Mouse (Mus musculus) brain, embryonic 14.5 days (tissue): ENCODE measurements around the gene Blmh. TPM values are rescaled to one million over a fixed set of nuclear protein-coding genes. Genes with fewer than 3 reads are reported as not detected.
A peak's percentile ranks its signal among the peaks of the same experiment; 100 is the strongest.

Source experiments
- DNase-seq: peaks from one replicate; pipeline ENCODE4 v3.0.0-alpha.2; 2011; ENCODE audit warnings: low read depth
- CTCF ChIP-seq: fragments of 200-500 bp; IDR thresholded peaks from 2 replicates; pipeline ENCODE4 v1.5.1; 2012; ENCODE audit warnings: inconsistent platforms, mild to moderate bottlenecking, moderate library complexity, borderline replicate concordance; ENCODE audit not compliant: insufficient read depth, insufficient read length; ENCODE audit errors: extremely low read depth
- POLR2A ChIP-seq: fragments of 200-500 bp; IDR thresholded peaks from 2 replicates; pipeline ENCODE4 v1.6.1; 2012; ENCODE audit warnings: mild to moderate bottlenecking, inconsistent platforms, borderline replicate concordance; ENCODE audit not compliant: poor library complexity, insufficient read depth, insufficient read length, severe bottlenecking; ENCODE audit errors: extremely low read depth
- polyA plus RNA-seq: library from polyadenylated mRNA; depleted of rRNA; stranded (reverse); fragments of >200 nt; gene quantifications from 2 replicates; pipeline ENCODE4 v1.2.3, GENCODE M21; 2012; rRNA removed

Blmh gene
- 42.6 and 64.5 TPM in 2 replicates for polyA plus RNA-seq

DNA sequence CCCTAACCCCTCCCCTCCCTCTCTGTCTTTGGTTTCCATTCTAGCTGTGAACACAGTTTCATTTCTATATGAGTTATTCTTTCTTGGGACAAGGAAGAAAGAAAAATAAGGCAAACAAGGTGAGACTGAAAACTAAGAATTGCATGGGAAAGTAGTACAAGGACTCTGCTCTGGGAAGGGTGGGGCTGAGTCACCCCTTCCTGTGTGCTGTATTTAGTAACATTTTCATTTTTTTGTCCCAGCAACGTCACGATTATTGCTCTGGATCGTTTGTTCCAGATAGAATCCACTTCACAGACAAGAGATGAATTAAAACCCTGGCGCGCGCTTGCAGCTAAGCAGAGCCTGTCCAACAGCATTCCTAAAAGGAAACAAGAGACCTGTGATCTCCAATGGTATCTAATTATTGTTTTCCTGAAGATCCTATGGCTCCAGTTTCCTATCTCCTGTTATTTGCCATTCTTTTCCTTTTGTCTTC is at the start of gene Blmh:
Blmh (plus strand) TSS at position 51 of the 478 bp plus-strand sequence.
- DNase-seq = no peak
- TF ChIP-seq POLR2A (no peak), CTCF (no peak)

DNA sequence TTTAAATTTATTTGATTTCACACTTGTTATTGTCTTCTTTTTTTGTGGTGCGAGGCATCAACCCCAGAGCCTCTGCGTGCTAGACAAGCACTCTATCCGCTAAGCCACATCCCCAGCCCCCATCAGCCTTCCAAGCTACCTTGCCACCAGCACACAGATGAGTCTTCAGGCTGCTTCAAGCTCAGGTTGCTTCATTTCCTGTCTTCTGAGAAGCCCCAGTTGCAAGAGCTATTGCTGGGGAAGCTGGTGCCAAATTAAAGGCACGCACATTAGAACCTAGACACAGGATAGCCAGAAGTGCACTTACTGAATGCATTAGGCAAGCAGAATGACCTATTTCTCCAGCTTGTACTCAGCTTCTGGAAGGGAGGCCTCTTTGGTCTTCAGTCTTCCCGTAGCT is 44.8 kb upstream of the Blmh start:
- TF ChIP-seq POLR2A = no peak
- TF ChIP-seq CTCF = no peak
- no peak for DNase-seq

DNA sequence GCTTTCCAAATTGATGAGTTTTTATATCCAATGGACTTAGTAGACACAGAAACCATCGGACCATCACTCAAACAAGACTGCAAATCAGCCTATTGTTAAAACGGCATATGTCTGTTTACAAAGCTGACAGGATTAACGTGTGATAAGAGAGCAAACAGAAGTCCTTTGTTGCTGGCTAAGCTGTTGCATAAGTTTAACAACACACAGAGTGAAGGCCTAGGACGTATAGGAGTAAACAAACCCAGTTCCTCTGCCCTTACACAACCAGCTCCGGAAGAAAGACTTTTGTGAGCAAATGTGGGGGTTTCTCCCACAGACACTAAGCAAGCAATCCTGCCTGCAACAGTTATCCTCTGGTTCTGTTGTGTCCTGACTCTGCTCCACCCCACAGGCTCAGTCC is 40.2 kb upstream of the Blmh start:
- no peak for DNase-seq
- TF ChIP-seq POLR2A = no peak

DNA sequence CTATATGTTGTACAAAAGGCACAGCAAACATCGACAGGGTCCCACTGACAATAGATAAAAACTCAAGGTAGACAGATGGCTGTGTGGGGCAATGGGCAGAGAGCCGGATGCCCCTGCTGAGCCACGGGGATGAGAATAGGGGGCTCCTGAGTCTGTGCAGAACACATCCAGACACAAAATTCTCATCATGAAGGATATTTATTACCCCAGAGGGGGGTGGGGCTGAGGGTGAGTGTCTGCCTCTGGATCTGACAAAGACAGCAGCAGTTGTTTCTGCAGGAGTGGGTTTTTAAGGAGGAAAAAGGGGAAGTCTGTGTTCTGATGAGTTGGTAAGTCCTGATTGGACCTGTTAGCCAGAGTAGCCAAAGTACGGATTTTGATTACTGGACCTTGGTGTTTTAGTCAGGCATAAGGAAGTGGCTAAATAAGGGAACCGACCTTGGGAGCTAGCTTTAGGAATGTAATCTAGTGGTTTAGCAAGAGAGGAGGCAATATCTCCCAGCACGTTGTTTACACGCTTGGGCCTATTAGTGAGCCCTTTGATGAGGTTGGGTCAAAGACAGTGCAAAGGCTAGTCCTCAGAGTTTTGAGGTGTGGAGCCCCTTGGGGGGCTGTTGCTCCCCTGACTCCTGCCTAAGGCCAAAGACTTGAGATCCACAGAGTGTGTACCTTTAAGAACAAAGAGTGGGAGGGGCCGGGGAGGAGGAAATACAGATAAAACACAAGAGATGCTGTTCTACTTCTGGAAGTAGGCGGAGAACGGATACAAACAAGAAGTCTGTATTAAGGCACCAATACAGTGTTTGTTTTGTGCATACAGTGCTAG is 35.1 kb upstream of the Blmh start:
- DNase-seq = no peak
- TF ChIP-seq CTCF = no peak
- TF ChIP-seq POLR2A = no peak

DNA sequence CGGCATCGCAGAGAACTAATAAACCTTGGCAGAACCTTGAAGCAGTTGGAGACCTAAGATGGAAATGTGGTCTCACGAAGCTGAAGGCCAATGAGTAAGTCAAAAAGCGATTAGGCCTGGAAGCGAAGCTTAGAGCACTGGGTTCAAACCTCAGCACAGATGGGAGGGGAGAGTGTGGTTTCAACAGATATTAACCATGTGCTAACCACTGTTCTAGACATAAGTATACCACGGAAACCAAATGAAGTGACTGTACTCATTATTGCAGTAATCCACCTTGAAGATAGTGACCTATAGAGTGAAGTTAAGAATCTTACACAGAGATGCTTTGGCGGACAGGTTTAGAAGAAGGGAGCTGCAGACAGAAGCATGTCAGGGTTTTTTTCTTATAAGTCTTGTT is 33.4 kb upstream of the Blmh start:
- TF ChIP-seq POLR2A = no peak
- TF ChIP-seq CTCF = no peak
- DNase-seq = no peak

DNA sequence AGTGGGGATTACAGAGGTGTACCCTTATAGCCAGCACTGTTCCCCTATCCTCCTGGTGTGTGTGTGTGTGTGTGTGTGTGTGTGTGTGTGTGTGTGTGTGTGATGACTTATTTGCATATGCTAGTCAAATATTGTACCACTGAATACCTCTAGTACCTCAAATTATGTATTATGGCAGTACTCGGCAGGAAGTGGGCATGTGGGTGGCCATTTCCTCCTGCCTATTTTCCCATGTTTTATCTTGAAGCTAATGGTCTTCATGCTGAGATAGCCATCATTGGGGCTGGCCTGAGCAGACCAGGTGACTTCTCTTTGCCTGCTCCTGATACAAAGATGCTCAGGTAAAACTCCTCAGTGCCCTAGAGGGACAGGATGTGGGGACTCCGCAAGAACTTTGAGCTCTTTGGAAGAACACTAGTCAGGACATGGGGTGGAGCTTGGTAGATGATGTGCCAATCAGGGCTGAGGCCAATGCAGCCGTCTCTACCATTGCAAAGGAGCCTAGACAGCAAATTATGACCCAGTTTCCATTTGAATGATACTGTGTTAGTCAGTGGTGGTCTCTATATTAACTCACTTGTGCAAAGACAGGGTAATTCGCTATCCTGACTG is 32.8 kb upstream of the Blmh start:
- DNase-seq = no peak
- TF ChIP-seq POLR2A (no peak), CTCF (no peak)

DNA sequence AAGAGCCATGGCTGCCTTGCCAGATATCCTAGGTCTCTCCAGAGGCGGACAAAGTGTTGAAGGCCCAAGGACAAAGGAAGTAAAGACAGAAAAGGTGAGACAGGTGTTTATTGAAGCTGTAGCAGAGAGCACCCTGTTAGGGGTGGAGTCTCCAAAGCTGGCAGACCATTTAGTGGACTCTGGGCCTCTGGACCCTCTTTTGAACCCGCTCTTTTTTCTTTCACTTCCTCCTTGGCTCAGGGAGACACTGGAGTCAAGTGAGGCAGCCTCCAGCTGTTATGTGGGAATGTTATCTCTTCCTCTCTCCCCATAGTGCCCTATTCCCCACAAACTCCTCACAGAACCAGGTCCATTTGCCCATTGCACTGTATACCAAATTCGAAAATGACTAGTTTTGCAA is 31.6 kb upstream of the Blmh start:
- no peak for TF ChIP-seq POLR2A
- no peak for DNase-seq

DNA sequence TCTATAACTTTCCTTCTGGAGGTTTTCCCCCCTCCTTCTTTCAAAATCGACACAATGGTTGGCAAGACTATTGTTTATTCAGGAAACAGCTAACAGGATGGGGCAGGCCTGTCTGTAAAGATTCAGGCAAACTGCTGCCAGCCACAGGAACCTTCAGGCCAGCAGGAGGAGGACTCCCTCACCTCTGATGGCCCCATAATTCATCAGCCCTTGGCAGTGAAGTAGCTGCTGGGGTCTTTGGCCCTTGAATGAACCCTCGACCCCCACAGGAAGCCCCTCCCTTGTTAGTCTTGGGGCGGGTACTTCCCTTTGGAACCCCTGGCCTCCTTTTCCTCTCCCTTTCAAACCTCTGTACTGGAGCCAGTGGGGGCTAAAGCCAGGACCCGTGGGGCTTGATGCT is 31.0 kb upstream of the Blmh start:
- TF ChIP-seq POLR2A (no peak), CTCF (no peak)
- no peak for DNase-seq

DNA sequence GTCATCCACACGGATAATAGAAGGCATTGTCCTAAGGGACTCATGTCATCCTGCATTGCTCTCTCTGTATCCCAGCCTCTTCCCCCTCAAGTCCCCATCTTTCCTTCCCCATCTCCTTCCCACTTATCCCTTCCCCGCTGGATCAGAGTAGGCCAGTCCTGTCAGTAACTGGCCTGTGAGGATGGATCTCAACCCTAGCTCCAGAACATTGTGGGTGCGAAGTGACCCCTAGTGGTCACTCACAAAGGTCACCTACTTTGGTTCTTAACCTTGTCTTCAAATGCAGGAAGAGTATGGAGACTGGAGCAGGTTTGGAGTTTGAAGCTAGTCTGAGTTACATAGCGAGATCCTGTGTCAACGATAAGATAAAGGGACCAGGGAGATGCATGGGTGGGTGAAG is 30.4 kb upstream of the Blmh start:
- TF ChIP-seq POLR2A = no peak
- TF ChIP-seq CTCF = peak; percentile 58; the same call in 1 of the 2 replicates
- DNase-seq = peak; percentile 71

DNA sequence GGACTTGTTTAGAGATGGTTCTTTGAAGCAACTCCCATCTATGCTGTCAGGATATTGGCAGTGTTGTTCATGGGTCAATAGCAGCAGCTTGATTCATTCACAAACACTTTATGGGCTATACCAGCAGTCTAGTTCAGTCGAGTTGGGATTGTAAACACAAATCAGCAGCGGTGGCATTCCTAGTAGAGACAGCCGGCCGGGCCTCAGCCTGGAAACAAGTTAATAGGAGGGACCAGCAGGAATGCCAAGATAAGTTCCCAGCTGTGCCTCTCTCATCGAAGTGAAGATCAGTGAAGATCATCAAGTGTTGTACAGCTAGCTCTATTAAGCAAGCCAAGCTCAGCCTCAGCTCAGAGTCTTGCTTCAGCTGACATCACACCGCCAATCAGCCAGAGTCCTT is 28.2 kb upstream of the Blmh start:
- TF ChIP-seq CTCF (no peak), POLR2A (no peak)
- DNase-seq = no peak

DNA sequence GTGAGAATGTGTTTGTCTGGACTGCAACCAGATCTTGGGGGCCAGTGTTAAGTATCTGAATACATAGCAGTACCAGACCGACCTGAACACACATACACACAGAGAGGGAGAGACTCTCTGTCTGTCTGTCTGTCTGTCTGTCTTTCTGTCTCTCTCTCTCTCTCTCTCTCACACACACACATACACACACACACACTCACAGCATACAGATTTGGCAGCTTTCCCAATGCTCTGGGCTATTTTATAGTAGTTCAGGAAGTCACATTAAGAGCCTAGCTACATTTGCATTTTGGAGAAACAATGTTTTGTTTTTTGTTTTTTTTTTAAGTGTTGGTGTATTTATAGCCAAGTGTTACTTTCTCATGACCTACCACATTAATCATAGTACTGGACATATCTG is 27.5 kb upstream of the Blmh start:
- TF ChIP-seq POLR2A = no peak
- no peak for TF ChIP-seq CTCF
- DNase-seq = no peak

DNA sequence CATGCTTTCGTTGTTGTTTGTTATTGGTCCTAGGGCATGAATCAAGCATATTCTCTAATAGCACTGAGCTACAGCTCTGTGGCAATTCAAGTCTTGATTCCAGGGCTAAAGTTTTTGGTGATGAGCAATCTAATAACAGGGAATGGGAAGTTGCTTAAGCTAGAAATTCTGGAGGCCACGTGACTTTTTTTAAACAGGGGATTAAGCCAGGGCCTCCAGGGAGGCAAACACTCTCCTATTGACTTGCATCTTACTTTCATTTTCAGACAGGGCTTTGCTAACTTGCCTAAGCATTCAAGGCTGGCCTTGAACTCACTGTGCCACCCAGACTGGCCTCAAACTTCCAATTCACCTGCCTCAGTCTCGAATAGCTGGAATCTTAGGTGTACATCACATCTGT is 26.7 kb upstream of the Blmh start:
- DNase-seq = no peak
- no peak for TF ChIP-seq CTCF
- TF ChIP-seq POLR2A = no peak

DNA sequence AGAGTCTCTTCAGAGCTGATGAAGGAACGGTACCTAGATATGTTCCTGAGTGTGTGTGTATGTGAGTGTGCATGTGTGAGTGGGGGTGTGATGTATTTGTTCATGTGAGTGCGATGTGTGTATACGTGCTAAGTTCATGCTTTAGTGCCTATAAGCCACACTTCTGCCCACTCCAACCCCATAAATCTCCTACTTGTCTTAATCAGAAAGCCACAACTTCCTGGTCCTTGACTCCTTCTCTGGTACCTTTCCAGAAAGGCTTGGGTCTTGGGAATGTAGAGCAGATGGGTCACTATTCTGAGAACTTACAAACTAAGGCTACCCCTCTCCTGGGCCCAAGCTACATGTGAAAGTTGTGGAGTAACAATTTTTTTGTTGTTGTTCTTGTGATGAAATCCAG is 25.9 kb upstream of the Blmh start:
- no peak for DNase-seq
- TF ChIP-seq CTCF (no peak), POLR2A (no peak)
